Mouse (Mus musculus): ENCODE results near the gene Hephl1.

Gene Hephl1

DNA sequence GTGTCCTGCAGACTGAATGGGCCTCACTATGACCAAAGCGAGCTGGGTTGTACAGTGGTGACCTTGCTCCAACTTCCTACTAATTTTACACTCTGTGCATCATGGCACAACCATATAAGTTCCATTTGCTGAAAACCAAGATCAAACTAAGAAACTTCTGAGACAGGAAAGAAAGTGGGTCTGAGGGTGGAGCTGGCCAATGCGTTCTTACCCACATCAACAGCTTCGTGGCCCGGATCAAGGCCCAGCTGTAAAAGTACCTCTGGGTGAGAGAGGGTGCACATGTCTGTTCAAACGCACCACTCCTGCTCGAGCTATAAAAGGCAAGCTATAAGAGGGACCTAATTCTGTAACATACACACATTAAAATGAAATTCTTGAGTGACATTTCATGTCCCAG is 51.9 kb downstream of the Hephl1 start:
- DNase-seq (ENCODE audit: low read depth, low spot score), result no peak

DNA sequence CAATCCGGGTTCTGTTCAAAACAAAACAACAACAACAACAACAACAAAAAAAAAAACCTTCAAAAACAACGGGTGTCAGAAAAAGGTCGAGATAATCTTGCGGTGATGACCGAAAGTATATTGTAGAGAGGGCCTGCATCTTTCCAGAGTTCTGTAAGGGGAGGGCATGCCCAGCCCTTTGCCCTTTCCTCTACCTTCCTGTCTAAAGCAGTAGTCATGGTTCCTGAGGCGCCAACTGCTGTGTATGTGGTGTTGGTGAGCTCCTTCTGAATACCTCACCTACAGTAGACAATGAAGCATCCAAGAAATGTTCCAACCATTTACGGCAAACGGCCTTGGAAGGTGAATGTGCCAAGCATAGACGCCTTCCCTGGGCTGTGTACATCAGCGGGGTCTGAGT is 66.2 kb downstream of the Hephl1 start:
- DNase-seq (ENCODE audit: low read depth, low spot score), result no peak

DNA sequence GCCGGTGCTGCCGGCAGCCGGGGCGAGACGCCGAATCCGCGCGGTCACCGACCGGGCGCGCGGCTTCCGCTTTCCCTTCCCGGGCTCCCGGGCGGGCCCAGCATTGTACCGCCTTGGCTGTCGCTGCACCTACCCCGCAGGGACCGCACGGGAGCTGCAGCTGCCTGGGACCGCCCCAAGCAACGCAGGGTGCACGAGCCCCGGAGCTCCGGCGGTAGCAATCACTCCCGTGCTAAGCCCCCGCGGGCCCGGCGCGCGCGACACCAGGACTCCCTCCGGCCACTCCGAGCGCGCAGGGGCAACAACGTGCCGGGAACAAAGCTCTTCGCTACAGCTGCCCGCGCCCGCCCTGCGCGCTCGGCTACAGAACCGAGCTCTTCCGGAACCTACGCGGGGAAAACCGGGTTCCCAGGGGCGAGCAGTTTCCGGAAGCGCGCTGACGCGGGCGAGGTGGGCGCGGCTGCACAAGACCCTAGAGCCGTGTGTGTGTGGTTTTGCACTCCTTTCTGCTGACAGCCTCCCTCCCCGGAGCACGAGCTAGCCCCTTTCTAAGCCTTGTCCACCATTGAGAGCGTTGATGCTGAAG is 66.7 kb downstream of the Hephl1 start, which contains the start of gene Panx1:
Gene Panx1, minus strand, starts transcription at position 395 of the 586 bp plus-strand sequence.
- DNase-seq (ENCODE audit: low read depth, low spot score), result peak; percentile 63

DNA sequence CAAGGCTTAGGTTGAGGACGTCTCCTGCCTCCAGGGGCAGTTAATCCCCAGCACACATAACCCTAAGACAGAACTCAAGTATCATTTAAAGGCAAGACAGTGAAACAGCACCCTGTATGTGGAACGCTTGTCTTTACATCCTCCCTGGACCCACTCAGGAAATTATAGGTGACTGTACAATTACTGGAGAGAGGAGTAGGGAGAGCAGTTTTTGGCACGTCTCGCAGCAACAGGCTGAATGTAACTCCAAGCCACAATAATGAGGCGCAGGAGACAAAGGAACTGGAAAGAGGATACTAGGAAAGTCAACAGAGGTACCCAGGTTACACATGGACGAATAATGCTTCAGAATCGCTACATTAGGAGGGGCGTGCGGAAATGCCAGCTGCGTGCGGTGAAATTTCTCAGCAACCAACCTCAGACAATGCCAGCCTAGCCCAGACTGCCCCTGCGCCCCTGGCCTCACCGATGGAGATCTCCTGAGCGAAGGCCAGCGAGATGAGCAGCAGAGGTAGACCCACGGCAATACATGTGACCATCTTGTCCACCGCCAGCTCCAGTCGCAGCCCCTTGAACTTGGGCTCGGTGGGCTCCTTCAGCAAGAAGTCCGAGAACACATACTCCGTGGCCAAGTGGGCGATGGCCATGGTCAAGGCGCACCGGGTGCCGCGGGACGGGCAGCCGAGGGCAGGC is 67.4 kb downstream of the Hephl1 start:
- DNase-seq (ENCODE audit: low read depth, low spot score), result no peak

DNA sequence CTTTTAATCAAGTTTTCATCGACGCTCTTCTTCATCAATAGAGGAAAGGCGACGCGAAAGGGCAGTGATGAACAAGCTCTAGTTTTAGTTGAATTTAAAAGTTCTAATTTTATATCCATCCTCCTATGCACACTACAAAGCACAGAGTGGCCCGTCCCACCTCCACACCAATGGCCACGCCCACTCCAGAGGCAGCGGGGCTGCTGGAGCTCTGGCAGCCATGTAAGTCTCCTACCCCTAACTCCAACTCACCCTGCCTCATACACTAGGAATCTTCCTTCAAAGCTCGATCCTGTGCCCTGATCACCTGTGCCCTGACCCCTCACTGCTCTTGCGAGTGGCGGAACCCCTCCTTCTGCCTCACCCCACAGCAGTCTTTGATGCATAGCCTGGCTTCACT is 70.4 kb downstream of the Hephl1 start:
- no peak for DNase-seq (ENCODE audit: low read depth, low spot score)

DNA sequence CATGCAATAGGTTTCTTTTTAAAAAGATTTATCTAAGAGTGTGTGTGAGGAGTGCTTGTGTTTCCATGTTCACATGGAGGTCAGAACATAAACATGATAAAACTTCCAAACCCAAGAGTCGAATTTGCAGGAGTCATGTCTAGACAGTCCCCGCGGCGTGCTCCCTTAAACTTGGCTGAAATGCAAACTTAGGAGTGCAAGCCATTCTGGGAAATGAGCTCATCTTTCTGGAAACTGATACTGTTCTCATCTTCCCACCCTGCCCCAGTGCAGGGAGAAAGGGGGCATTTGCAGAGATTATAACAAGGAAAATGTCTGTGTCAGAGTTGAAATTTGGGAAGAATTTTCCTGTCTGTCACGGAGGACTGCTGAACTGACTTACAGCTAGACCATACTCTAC is 72.1 kb downstream of the Hephl1 start:
- no peak for DNase-seq (ENCODE audit: low read depth, low spot score)

DNA sequence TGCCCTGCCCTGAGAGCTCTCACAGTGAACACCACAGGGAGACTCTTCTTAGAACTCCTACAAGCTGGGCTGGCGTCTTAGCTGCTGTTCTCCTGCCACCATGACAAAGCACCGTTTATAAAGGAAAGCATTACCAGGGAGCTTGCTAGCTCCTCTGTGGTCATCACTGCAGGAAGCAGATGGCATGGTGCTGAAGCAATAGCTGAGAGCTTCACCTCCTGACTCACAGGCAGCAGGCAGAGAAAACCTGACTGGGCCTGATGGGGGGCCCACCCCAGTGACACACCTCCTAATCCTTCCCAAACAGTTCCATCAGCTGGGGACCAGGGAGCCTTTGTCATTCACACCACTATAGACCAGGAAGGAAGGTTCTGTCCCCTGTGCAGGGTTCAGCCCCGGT is 74.2 kb downstream of the Hephl1 start:
- DNase-seq (ENCODE audit: low read depth, low spot score), result no peak

DNA sequence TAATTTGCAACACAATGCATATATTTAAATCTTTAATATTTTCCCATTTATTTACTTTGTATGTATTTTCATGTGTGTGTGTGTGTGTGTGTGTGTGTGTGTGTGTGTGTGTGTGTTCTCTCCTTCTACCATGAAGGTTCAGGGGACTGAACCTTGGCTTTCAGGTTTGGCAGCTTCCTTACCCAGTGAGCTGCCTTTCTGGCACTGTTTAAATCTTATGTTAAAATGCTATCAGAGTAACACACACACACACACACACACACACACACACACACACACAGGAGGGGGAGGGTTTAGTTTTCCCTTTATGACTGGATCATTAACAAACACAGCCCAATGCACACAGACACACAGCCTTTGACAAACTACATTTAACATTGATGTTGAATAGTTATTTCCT is 74.7 kb downstream of the Hephl1 start:
- DNase-seq (ENCODE audit: low read depth, low spot score), result no peak

DNA sequence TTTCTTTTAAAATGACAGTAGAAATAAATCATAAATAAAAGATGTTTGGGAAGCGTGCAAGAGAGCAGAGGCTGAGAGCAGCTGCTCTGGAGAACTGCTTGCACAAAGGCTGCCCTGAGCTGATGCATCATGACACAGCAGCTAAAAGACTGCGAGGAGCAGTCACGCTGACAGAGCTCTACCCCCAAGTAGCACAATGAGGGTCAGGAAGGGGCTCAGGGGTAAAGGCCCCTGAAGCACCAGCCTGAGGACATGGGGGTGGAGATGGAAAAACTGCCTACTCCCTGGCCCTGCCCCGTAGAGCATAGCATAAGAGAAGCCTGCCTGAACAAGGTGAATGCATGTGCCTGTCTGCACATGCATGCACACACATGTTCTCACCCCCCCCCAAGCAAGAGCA is 75.1 kb downstream of the Hephl1 start:
- no peak for DNase-seq (ENCODE audit: low read depth, low spot score)

DNA sequence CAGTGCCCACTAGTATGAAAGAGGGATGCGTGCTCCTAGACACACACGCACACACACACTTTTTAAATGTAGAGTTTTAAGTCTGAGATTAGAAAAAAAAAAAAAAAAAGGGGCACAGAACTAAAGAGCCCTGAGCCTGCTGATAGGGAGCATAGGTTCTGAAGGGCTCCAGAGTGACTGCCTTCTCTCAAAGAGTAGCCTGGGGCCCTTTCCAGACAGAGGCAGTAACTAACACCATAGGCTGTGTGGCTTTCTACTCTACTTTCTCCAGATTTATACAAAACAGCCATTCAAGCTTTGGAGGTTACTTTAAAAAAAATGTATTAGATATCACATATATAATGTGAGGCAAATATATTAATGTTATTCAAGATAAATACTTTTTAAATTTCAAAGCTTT is 75.5 kb downstream of the Hephl1 start:
- DNase-seq (ENCODE audit: low read depth, low spot score), result no peak

DNA sequence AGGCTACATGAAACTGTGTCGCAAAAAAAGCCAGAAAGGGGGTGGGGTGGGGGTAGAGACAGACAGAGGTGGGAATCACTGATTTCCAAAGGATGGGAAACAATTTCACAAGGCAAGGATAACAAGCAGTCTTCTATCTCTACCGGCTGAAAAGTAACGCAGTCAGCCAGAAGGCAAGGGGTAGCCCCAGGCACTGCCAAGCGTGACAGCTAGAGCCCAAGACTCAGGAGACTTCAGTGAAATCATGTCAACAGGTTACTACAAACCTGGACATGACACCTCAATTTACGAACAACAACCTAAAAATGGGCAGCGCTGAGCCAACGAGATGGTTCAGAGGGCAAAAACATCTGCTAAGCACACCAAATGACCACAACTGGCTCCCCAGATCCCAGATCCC is 75.9 kb downstream of the Hephl1 start:
- DNase-seq (ENCODE audit: low read depth, low spot score), result no peak

DNA sequence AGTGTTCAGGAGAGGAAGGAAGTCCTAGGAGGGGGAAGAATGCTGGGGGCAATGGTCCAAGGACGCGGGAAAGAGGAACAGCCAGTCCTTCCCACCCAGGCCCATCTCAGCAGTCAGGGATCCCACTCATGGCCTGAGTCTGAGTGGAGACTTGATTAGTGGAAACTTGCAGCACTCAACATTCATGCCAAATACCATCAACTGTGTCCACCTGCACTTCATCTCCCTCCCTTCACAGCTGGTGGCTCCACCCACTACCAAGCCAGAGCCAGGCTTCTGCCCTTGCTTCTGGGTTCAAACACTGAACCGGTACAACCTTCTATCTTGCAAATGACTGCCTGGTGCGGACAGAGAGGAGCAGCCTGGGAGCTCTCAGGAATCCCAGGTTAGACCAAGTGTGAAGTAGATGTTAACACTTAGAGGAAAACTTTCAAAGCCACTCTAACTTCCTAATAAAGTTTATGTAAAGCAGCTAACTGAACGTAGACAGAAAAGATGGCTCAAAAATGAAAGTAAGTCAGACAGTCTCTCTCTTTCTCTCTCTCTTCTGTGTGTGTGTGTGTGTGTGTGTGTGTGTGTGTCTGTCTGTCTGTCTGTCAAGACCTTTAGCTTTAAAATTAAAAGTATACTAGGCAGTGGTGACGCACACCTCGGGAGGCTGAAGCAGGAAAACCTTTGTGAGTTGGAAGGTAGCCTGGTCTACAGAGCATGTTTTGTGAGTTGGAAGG is 77.2 kb downstream of the Hephl1 start:
- DNase-seq (ENCODE audit: low read depth, low spot score), result no peak

DNA sequence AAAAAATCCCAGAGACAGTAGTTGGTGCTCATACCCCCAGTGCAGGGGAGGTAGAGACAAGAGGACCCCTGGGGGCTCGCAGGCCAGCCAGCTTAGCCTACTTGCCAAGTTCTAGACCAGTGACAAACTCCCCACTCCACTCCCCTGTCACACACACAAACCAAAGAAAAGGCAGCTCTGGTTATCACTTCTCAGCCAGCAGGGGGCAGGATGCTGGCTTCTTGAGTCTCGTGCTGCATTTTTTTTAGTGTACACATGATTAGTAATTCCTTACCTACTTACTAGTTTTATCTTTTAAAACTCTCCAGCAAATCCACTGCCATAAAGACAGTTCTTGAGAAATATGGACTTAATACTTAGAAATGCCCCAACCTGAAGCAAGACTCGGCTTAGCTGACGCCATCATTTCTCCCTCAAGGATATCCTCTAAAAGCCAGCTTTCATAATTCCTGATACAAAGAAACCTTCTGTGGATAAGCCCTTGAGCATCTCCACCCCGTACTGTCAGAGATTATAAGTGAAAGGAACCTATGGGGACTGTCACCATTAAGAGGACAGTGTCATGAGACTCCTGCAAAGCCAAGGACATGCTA is 78.2 kb downstream of the Hephl1 start:
- no peak for DNase-seq (ENCODE audit: low read depth, low spot score)

DNA sequence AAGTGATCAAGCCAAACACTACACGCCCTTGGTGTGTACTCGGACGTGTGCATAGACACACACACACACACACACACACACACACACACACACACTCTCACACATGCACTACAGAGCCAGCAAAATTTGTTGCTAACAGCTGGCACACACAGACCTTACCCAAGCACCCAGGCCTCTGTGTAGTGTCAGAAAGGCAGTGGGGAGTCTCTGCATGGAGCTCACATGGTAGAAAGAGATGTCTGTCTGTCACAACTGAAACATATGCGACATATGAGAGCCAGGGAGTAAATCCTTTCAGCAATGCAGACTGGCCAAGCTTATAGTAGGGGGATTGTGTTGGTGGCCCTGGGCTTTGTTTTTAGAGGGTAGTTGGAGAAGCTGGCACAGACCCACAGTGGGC is 79.1 kb downstream of the Hephl1 start:
- no peak for DNase-seq (ENCODE audit: low read depth, low spot score)

DNA sequence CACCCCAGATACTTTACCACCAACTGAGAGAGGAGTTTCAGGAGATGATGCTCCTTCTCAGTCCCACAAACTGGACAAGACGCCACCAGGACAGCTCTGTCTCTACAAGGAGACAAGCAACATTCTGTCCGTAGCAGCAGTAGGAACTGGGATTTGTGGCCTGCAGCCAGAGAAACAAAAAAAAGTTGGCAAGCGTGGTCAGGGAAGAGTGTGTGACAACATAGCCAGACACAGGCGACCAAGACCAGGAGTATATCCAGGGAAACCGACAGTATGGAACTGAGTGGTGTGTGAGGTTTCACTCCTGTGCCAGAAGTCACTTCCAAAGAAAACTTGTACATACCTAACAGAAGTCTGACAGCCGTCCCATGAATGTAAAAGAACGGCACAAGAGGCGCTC is 81.1 kb downstream of the Hephl1 start:
- no peak for DNase-seq (ENCODE audit: low read depth, low spot score)

DNA sequence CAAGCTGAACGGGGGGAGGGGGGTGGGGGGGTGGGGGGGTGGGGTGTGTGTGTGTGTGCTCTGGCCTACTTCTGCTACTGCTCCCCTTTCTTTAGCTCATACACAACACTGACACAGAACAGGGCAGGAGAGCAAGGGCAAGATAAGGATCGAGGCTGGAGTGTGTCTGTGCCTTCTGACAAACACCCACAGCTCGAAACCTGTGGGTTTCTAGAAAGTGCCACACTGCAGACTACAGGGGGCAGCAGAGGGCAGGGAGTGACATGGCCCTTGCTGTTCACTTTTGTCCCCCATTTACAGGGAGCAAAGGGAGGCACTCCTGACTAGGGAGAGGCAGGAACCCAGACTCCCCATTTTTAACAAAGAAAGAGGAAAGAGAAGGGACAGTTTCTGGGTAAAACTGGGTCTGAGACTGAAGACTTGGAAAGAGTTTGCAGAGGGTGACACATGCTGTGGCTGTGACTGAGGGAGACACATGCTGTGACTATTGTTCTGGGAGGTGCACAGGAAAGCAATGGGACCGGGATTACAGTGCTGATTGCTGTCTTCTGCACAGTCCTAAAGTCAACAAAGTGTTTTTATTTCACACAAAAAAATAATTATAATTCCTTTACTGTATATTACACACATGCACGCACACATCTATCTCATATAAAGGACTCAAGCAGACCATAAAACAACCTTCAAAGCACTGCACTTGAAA is 82.7 kb downstream of the Hephl1 start:
- DNase-seq (ENCODE audit: low read depth, low spot score), result peak; percentile 47

DNA sequence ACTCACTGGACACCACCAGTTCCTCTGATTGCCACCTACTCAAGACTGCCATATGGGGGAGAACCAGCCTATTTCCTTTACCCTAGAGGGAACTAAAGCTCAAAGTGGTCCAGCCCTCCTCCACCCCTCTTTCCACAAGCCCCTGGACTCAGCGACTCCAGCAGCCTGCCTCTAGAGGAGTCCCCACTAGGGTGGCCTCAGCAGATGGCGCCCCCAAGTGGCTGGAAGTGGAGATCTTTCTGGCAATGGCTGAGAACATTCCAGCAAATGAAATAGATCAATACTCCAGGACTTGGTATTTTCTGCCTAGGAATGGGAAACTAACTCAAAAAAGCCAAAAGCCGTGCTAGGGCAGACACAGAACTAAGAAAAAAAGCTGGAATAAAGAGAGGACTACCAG is 84.2 kb downstream of the Hephl1 start:
- DNase-seq (ENCODE audit: low read depth, low spot score), result no peak

DNA sequence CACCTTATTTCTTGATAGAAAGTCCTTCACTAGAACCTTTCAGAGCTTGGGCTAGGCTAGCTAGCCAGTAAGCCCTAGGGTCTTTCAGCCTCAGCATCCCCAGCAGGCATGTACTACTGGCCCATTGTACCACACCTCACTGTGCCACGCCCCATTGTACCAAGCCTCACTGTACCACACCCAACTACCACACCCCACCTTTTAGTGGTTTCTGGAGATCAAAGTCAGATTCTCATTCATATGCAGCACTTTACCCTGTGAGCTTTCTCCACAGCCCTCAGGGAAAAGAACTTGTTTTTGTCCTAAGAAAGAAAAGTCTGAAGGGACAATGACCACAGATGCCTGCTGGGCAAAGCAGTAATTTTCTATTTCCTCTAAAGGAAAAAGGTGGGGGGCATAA is 88.9 kb downstream of the Hephl1 start:
- no peak for DNase-seq (ENCODE audit: low read depth, low spot score)

DNA sequence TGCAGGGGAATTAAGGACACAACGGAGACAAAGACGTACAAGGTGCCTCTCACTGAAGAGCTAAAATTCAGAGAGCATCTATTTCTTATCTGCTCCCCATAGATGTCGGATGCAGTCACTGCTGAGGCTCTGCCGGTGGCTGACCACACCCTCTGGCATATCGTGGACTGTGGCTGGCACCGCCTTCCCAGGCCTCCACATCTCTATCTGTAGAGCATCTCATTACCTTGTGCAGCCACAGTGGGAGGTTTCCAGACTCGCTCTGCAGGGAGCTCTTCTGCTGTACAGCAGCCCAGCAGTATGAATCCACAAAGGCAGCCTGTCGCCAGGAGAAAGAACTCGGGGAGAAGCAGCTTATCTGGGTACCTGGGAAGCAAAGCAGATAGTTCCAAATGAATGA is 90.8 kb downstream of the Hephl1 start:
- DNase-seq (ENCODE audit: low read depth, low spot score), result no peak

DNA sequence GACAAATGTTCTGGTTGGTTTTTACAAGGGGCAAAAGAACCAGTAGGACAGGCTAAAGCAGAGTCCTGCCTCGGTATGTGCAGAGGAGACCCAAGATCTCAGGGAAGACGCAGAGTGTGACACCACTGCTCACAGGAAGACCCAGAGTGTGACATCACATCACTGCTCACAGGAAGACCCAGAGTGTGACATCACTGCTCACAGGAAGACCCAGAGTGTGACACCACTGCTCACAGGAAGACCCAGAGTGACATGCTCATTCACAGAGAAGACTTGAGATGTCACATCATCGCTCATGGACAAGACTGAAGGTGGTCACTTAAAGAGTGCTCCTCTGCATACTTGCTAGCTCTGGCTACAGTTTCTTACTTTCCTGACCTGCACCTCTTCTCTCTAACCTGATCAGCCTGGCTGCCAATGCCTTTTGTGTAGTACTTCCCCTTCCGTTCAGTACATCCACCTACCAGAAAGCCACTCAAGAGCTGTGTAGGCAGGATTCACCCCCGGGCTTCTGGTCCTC is 91.3 kb downstream of the Hephl1 start:
- DNase-seq (ENCODE audit: low read depth, low spot score), result no peak

DNA sequence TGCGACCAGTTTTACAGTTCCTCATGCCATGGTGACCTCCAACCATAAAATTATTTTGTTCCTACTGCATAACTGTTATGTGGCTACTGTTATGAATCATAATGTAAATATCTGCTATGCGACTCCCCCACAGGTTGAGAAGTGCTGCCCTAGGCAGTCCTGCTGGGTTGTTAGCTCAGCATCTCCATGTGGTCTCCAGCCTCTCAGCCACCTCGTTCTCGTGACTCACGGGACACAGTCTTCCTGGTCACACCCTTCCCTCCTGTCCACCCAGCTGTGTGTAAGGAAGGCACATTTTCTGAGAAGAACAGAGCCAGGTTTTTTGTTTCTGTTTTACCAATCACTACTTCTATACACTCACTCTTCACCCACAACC is 93.2 kb downstream of the Hephl1 start:
- DNase-seq (ENCODE audit: low read depth, low spot score), result no peak

All from retina, postnatal 7 days (tissue).